Mouse (Mus musculus) embryonic fibroblast, embryonic 13.5 days (primary cell): ENCODE results near the gene Srm. TPM values are rescaled to one million over a fixed set of nuclear protein-coding genes. Genes with fewer than 3 reads are reported as not detected.
A peak's percentile ranks its signal among the peaks of the same experiment; 100 is the strongest.

Experiments
- H3K27ac ChIP-seq: 2 replicates; pipeline ENCODE4 v1.5.1; 2012; ENCODE audit warnings: low read length, control low read depth, inconsistent platforms; ENCODE audit not compliant: insufficient read depth
- H3K4me1 ChIP-seq: 2 replicates; pipeline ENCODE4 v1.6.1; 2011; ENCODE audit warnings: low read length; ENCODE audit not compliant: control insufficient read depth, insufficient read depth
- H3K4me3 ChIP-seq: 2 replicates; pipeline ENCODE4 v1.5.1; 2011; ENCODE audit warnings: mild to moderate bottlenecking, control low read depth, low read length; ENCODE audit not compliant: insufficient read depth
- CTCF ChIP-seq: IDR thresholded peaks from 2 replicates; pipeline ENCODE4 v1.5.1; 2011; ENCODE audit warnings: mild to moderate bottlenecking, control low read depth, low read length, moderate library complexity, borderline replicate concordance; ENCODE audit not compliant: insufficient read depth
- POLR2A ChIP-seq: IDR thresholded peaks from 2 replicates; pipeline ENCODE4 v1.6.1; 2011; ENCODE audit warnings: low read depth, mild to moderate bottlenecking, control low read depth, low read length, moderate library complexity
- polyA plus RNA-seq: library from polyadenylated mRNA; stranded (reverse); fragments of >200 nt; gene quantifications from 2 replicates; pipeline ENCODE4 v1.2.4, GENCODE M21; 2011; ENCODE audit warnings: low read depth; ENCODE audit not compliant: missing spikeins, insufficient read length

The Srm gene
- polyA plus RNA-seq, 1 experiment, result 110 TPM

DNA sequence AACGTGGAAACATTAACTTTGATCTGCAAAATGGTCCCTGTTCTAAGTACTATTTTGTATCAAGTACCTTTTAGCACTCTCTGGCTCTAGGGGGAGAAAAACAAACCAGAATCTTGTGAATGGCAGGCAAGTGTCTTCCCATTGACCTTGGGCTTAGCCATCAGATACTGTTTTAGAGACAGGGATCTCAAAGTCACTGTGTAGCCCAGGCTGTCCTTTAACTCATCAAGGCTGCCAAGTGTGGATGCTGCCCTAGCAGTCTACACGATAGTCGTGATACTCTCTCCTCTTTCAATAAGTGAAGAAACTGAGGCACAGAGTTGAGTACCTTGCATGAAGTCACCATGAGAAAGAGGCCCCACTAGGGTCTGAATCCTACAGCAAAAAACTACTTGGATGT lies 35.9 kb downstream of the Srm start:
- Histone ChIP-seq H3K4me1 (0 out of 2 replicates have a peak, but pooled peaks cover 10% of the 10 kb centered on the region), H3K27ac (no peak overlapping the region), H3K4me3 (no peak overlapping the region)
- TF ChIP-seq POLR2A, result no peak; the same call in 1 of the 2 replicates
- no peak for TF ChIP-seq CTCF

DNA sequence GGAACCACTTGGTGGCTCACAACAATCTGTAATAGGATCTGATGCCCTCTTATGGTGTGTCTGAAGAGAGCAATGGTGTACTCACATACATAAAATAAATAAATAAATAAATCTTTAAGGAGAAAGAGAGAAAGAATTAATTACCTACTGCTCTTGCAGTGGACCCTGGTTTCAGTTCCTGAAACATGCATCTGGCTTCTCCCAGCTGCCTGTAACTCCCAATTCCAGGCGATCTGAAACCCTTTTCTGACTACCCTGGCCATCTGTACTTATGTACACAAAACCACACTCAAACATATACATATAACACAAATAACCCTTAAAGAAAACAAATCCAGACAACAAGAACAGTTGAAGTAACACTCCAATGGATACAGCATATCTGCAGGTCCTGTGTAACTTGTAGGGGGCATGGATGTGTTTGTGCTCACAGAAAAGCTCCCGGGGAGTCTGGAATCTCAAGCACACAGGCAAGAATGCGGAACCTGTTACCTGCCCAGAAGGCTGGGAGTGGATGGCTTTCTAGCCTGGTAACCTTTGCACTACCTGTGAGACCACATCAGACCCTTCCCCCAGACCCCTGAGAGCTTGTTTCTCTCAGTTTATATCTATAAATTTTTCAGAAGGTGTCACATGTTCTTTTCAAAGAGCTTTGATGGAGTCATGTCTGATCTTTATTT lies 40.9 kb downstream of the Srm start:
- H3K4me1 ChIP-seq, result 0 out of 2 replicates have a peak, but pooled peaks cover 2% of the 10 kb centered on the region
- no peak overlapping the region for H3K27ac ChIP-seq
- no peak overlapping the region for H3K4me3 ChIP-seq
- TF ChIP-seq CTCF, result no peak
- TF ChIP-seq POLR2A, result no peak

DNA sequence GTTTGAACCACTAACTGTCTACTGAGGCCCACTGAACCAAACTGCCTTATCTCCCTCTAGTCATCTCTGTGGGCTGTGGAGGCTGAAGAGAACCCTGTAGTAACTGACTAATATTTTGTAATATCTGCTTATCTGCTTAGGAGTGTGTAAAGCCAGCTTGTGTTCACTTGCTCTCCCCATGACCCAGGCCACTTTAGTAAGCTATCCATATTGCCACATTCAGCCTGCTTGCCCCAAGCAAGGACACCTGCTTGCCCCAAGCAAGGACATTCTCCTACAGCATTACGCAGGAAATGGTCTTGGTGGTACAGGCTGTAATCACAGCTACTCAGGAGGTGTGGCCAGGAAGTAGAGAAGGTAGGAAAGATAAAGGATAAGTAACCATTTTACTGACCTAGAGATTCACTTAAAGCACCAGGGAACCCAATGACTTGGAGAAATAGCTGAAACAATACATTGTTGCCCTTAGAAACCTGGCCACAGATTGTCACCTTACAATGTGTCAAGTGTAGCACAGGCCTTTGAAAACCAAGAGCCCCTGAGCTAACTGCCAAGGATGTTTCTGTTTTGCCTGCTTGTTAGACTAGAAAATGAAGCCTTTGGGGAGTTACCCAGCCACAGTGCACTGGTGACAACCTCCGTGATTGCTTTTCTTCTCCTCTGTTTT lies 42.2 kb downstream of the Srm start:
- Histone ChIP-seq H3K4me1 (no peaks in the 10 kb centered on the region), H3K27ac (no peak overlapping the region), H3K4me3 (no peak overlapping the region)
- TF ChIP-seq CTCF (no peak), POLR2A (no peak)

DNA sequence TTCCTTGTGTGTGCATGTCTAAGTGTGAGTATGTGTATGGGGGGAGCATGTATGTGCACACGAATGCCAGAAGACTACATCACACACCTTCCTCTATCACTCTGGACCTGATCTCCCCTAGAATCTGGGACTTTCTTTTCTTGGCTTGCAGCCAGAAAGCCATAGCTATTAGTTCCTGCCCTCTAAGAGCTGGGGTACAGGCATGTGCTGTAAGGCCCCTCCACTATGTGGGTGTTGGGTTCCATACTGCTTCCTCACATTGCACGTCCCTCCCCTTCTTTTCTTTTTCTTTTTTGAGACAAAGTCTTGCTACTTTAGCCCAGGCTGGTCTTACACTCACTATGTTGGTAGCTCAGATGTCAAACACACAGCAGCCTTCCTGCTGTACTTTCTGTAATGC lies 44.0 kb downstream of the Srm start:
- TF ChIP-seq POLR2A (no peak), CTCF (no peak)

DNA sequence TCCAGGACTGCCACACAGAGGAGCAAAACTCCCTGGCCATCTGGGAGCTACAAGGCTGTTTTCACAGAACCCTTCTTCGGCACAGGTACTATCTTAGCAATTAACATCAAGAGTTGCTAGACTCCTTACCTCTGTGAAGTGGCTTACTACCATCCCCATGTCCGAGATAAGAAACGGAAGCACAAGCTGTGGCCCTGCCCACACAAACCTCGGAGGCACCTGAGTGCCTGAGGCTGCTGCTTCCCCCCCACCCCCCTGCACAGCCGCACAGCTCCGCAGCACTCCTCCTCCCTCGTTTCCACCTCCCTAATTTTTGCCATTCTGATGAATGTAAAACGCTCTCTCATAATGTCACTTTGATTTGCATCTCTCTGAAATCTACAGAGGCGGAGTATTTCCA lies 47.0 kb downstream of the Srm start:
- no peak for TF ChIP-seq POLR2A
- no peak for TF ChIP-seq CTCF
- no peak overlapping the region for H3K27ac ChIP-seq
- H3K4me3 ChIP-seq, result no peak overlapping the region
- H3K4me1 ChIP-seq, result no peaks in the 10 kb centered on the region

More for the DNA sequence above, 44.0 kb downstream of the Srm start:
- H3K27ac ChIP-seq, result no peak overlapping the region
- H3K4me1 ChIP-seq, result no peaks in the 10 kb centered on the region
- no peak overlapping the region for H3K4me3 ChIP-seq

DNA sequence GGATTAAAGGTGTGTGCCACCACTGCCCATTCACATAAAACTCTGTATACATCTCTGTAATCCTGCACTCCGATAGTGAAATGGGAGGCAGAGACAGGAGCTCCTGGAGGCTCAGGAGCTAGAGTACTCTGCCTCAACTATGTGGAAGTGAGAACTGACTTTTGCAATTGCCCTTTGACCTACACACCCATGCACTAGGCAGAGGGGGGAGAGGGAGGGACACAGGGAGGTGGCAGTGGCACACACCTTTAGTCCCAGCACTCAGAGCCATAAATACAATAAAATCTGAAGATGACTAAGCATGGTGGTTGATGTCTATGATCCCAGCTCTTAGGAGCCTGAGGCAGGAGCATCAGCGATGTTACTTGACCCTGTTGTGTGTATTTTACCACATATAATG lies 48.2 kb downstream of the Srm start:
- no peak overlapping the region for H3K4me3 ChIP-seq
- no peak overlapping the region for H3K27ac ChIP-seq
- no peak for TF ChIP-seq POLR2A
- TF ChIP-seq CTCF, result no peak
- H3K4me1 ChIP-seq, result no peaks in the 10 kb centered on the region

DNA sequence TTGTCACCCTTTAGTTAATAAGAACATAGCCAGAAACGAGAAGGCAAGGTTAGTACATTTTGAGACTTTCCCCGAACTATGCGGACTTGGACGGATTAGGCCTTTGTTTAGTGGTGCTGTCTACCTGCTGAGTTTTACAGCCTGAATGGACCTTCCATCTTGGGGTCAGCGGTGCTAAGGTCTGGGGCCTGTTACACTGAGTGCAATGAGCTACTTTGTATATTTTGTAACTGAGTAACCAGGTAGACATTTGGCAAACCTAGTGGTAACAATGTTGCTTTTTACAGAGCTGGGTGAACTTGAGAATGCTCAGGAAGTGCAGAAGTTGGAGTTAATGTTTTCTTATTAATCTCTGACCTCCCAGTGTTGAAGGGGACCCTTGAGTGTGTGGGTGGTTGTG lies 49.8 kb downstream of the Srm start:
- H3K4me3 ChIP-seq, result no peak overlapping the region
- no peaks in the 10 kb centered on the region for H3K4me1 ChIP-seq
- H3K27ac ChIP-seq, result no peak overlapping the region
- no peak for TF ChIP-seq POLR2A
- TF ChIP-seq CTCF, result no peak

DNA sequence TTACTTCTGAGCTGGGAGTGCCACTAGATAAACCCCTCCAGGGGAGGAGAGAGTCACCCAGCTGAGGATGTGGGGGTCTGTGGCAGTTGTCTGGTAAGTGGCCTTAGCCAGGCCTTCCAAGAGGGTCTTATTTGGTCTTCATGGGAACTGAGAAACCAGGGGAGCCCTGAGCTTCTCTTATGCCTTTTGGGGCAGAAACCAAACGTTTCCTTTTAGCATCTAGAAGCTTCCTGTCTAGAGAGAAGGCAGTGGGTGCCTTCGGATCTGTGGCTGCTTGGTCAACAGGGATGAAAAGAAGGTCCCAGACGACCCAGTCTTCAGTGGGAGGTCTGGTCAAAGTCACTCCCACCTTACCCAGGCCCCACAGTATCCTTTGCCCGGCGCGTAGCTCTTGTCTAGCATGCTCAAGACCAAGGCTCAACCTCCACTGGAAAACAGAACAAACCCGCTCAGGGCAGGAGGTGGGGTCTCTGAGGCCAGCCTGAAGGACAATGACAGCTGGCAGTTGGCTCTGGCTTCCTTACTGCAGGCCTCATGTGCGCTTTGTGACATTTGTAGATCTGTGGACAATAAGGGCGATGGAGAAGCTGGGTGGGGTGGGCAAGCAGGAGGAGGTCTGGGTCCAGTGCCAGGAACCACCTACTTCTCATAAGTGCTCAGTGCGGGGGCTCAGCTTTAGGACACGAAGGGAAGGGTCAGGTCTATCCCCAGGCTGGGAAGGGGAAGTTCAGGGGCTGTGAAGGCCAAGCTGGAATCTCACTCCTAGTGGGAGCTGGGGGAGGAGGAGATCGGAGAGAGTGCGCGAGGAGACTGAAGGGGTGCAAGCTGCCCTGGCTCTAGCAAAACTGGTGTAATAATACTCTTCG lies 52.2 kb downstream of the Srm start, which contains the start of gene Gm572:
TSS of gene Gm572 (plus strand) at position 27 of the 866 bp plus-strand sequence.
- TF ChIP-seq POLR2A, result no peak
- no peak for TF ChIP-seq CTCF
- H3K27ac ChIP-seq, result no peak within 1 kb of the TSS
- no peak within 1 kb of the TSS for H3K4me3 ChIP-seq
- no peaks in the 10 kb centered on the region for H3K4me1 ChIP-seq

DNA sequence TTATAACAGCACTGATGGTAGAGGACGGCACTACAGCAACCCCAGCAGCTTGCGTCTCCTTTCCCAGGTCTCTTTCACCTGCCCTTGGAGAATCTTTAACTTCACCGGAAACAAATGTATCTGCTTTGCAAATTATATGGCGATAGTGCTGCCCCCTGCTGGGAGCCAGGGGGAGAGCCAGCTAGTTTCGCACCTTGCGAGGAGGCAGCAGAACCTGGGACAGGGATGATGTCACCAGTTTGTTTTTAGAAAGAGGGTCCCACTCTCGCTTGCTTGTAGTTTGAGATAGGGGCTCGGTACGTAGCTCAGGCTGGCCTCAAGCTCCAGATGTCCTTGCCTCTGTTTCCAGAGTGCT lies 52.8 kb downstream of the Srm start:
- Histone ChIP-seq H3K4me3 (no peak overlapping the region), H3K27ac (no peak overlapping the region), H3K4me1 (no peaks in the 10 kb centered on the region)
- TF ChIP-seq POLR2A (no peak), CTCF (peak; percentile 51; the same call in 1 of the 2 replicates)

Other genes with a start within 250 kb of the Srm start
- 14.4 and 14.5 TPM in 2 replicates for gene Ubiad1, start 146.7 kb upstream of the Srm start, polyA plus RNA-seq
- gene Mtor, start 142.9 kb upstream of the Srm start, polyA plus RNA-seq, result 17.7 and 19.1 TPM in 2 replicates
- 2.3 and 3.2 TPM in 2 replicates for gene Angptl7, start 91.0 kb upstream of the Srm start, polyA plus RNA-seq
- gene Exosc10, start 33.1 kb upstream of the Srm start, polyA plus RNA-seq, result 50.4 and 50.7 TPM in 2 replicates
- gene Masp2, start 11.1 kb downstream of the Srm start, polyA plus RNA-seq, result not detected in 2 replicates
- 404 and 424 TPM in 2 replicates for gene Tardbp, start 35.5 kb downstream of the Srm start, polyA plus RNA-seq
- not detected in 2 replicates for gene Gm572, start 51.8 kb downstream of the Srm start, polyA plus RNA-seq
- gene Casz1, start 212.9 kb downstream of the Srm start, polyA plus RNA-seq, result not detected in 2 replicates